Mouse (Mus musculus): ENCODE measurements at regions not wholly inside any gene's neighbourhood (a gene's known extent, or its start where the extent isn't known, plus 50 kb on each side); places are given as distances from the start of the nearest gene placed in this dataset.

DNA sequence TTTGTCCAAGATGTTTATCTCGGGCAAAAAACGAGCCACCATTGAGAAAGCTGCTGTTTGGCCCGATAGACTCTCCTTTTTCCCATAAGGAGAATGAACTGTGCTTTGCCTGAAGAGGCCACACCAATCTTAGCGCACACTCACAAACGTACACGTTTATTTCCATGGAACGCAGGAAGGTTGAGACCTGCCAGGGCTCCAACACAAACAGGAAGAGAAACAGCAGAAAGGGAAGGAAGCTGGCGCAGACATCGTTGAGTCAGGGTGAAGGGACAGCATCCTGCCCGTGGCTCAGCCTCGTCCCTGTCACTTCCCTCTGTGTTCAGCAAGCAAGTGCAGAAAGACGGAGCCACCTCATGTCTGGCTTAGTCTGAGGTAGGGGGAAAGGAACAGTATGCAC is 56.8 kb upstream of the Ivns1abp start:
- no peaks in the 10 kb centered on the region for H3K9me3 ChIP-seq (ENCODE audit: control insufficient read depth, low read length)
- no peak overlapping the region for H3K27ac ChIP-seq (ENCODE audit: low read length)
- no peak overlapping the region for H3K4me2 ChIP-seq (ENCODE audit: low read depth, low read length)
- WGBS, result 62% methylated on average over 12 of the region's 12 CpGs
- H3K9ac ChIP-seq (ENCODE audit: low read depth, low read length), result no peak overlapping the region
- peaks cover 7% of the 10 kb centered on the region; the same call in 1 of the 2 replicates for H3K4me1 ChIP-seq (ENCODE audit: control insufficient read depth, insufficient read depth, low read length)
- no peak for ATAC-seq
- H3K36me3 ChIP-seq (ENCODE audit: control insufficient read depth, insufficient read depth, low read length), result no peaks in the 10 kb centered on the region
- H3K4me3 ChIP-seq (ENCODE audit: low read length), result no peak overlapping the region
- no peaks in the 10 kb centered on the region for H3K27me3 ChIP-seq (replicated peaks; ENCODE audit: control insufficient read depth, insufficient read depth, low read length)

DNA sequence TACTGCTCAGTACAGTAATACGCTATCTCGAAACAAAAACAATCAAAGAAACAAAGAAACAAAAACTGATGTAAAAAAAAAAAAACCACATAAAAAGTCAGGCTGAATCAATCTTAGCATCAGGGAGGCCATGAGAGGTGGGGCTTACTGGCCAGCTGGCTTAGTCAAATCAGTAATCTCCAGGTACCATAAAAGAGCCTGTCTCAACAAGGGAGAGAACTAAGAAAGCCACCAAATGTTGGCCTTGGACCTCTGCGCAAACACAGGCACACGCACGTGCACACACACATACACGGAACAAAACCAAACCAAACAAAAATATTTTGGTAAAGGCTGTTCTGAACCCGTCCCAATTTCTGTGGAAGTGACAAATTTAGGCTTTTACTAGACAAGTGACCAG is 55.2 kb upstream of the Ivns1abp start:
- no peaks in the 10 kb centered on the region for H3K9me3 ChIP-seq (ENCODE audit: control insufficient read depth, low read length)
- no peak overlapping the region for H3K9ac ChIP-seq (ENCODE audit: low read depth, low read length)
- H3K27ac ChIP-seq (ENCODE audit: low read length), result 0 out of 2 replicates have a peak overlapping the region, but pooled peaks have one; percentile 75
- H3K27me3 ChIP-seq (replicated peaks; ENCODE audit: control insufficient read depth, insufficient read depth, low read length), result no peaks in the 10 kb centered on the region
- H3K4me2 ChIP-seq (ENCODE audit: low read depth, low read length), result no peak overlapping the region
- ATAC-seq, result peak; percentile 53; the same call in 1 of the 2 replicates
- no peak overlapping the region for H3K4me3 ChIP-seq (ENCODE audit: low read length)
- 70% methylated on average over 7 of the region's 7 CpGs for whole genome bisulfite sequencing
- peaks cover 7% of the 10 kb centered on the region; the same call in 1 of the 2 replicates for H3K4me1 ChIP-seq (ENCODE audit: control insufficient read depth, insufficient read depth, low read length)
- H3K36me3 ChIP-seq (ENCODE audit: control insufficient read depth, insufficient read depth, low read length), result no peaks in the 10 kb centered on the region

DNA sequence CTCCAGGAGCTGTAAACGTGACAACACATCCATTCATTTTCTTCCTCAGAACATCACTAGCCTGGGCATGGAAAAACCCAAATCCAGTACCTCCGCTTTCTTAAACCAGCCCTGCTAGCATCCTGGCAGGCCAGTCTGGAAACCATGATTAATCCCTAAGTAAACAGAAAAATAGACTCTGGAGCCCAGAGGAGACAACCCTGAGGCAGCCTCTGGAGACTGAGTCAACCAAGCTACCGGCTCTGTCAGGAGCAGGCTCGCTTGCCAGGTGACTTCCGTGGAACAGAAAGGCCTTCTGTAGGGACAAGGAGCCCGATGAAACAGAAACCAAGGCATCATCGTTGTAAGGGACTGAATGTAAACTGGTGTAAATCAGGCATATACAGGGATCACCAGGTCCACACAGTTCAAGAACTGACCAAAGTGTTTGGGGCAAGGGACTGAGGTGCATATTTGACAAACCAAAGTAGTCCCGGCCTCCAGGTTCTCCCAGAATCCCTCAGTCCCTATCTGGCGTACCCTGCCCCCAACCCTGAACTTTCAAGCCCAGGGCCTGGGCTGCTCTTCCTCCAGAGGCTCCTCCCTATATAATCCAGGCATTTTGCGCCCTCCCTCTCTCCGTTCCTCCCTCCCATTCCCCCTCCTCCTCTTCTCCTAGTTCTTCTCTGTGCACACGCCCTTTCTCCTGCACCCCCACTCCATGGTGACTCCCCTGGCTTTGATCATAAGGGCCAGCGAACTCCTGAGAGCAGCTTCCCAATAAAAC is 54.6 kb upstream of the Ivns1abp start:
- WGBS, result 51% methylated on average over 13 of the region's 13 CpGs
- H3K4me3 ChIP-seq (ENCODE audit: low read length), result no peak overlapping the region
- 0 out of 2 replicates have a peak overlapping the region, but pooled peaks have one; percentile 29 for H3K9ac ChIP-seq (ENCODE audit: low read depth, low read length)
- peak overlapping the region; percentile 75 for H3K27ac ChIP-seq (ENCODE audit: low read length)
- no peaks in the 10 kb centered on the region for H3K27me3 ChIP-seq (replicated peaks; ENCODE audit: control insufficient read depth, insufficient read depth, low read length)
- 0 out of 2 replicates have a peak overlapping the region, but pooled peaks have one; percentile 1 for H3K4me2 ChIP-seq (ENCODE audit: low read depth, low read length)
- H3K9me3 ChIP-seq (ENCODE audit: control insufficient read depth, low read length), result no peaks in the 10 kb centered on the region
- peak; percentile 83 for ATAC-seq
- no peaks in the 10 kb centered on the region for H3K36me3 ChIP-seq (ENCODE audit: control insufficient read depth, insufficient read depth, low read length)
- peaks cover 7% of the 10 kb centered on the region; the same call in 1 of the 2 replicates for H3K4me1 ChIP-seq (ENCODE audit: control insufficient read depth, insufficient read depth, low read length)

DNA sequence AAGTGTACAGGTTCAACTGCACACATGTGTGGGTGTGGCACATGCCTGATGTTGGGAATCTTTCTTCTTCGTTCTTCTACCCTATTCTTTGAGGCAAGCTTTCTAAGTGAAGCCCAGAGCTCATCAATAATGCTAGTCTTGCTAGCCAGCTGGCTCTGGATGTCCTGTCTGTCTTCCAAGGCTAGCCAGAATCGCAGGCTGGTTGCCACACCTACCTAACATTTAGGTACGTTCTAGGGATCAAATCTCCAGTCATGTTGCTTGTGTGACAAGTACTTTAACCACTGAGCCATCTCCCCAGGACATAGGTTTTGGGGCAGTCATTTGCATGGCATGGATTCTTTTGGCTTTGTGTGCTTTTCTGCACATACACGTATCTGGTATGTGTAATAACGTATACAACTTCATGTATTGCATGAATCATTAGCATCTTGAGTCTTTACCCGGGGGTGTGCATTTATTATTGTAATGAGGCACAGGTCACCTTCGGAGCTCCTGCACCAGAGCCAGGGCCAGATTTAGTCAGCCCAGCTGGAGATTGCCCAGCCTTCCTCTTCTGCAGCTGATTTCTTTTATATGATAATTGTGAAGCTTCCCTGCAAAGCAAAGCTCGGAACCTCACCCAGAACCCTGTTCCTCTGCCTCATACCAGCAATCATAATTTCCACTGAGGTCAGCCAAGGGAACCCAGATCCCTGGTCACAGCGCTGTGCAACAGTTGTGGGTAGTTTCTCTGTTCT is 50.8 kb upstream of the Ivns1abp start:
- H3K27me3 ChIP-seq (replicated peaks; ENCODE audit: control insufficient read depth, insufficient read depth, low read length), result no peaks in the 10 kb centered on the region
- WGBS, result 72% methylated on average over 9 of the region's 9 CpGs

More for the DNA sequence above, 50.8 kb upstream of the Ivns1abp start:
- no peaks in the 10 kb centered on the region for H3K36me3 ChIP-seq (ENCODE audit: control insufficient read depth, insufficient read depth, low read length)
- peaks cover 9% of the 10 kb centered on the region; the same call in 1 of the 2 replicates for H3K4me1 ChIP-seq (ENCODE audit: control insufficient read depth, insufficient read depth, low read length)
- H3K4me2 ChIP-seq (ENCODE audit: low read depth, low read length), result no peak overlapping the region
- H3K9me3 ChIP-seq (ENCODE audit: control insufficient read depth, low read length), result no peaks in the 10 kb centered on the region
- H3K27ac ChIP-seq (ENCODE audit: low read length), result no peak overlapping the region
- ATAC-seq, result no peak
- H3K4me3 ChIP-seq (ENCODE audit: low read length), result no peak overlapping the region
- no peak overlapping the region for H3K9ac ChIP-seq (ENCODE audit: low read depth, low read length)

Measured in intestine, embryonic 16.5 days (tissue).